Mouse (Mus musculus) forebrain, embryonic 12.5 days (tissue): ENCODE measurements around the gene Rnf43. TPM values are rescaled to one million over a fixed set of nuclear protein-coding genes. Genes with fewer than 3 reads are reported as not detected.

Experiments used
- ATAC-seq: fragments of 200-750 bp; cut with Nextera tagmentation; 2 replicates; pipeline ENCODE4 v1.8.0; 2017; ENCODE audit warnings: moderate TSS enrichment; ENCODE audit not compliant: low FRiP score
- H3K27ac ChIP-seq: fragments of 300-500 bp; sonication (generic); 2 replicates; pipeline ENCODE4 v1.5.1; 2016; ENCODE audit warnings: mild to moderate bottlenecking
- H3K27me3 ChIP-seq: fragments of 300-500 bp; sonication (generic); 2 replicates; pipeline ENCODE4 v1.6.1; 2016; ENCODE audit warnings: mild to moderate bottlenecking
- H3K36me3 ChIP-seq: fragments of 300-500 bp; sonication (generic); replicated peaks from 2 replicates; pipeline ENCODE4 v1.6.1; 2016; ENCODE audit warnings: mild to moderate bottlenecking
- H3K4me1 ChIP-seq: fragments of 300-500 bp; sonication (generic); 2 replicates; pipeline ENCODE4 v1.6.1; 2016
- H3K4me2 ChIP-seq: fragments of 300-500 bp; sonication (generic); 2 replicates; pipeline ENCODE4 v1.6.1; 2016; ENCODE audit warnings: mild to moderate bottlenecking, moderate library complexity
- H3K4me3 ChIP-seq: fragments of 300-500 bp; sonication (generic); replicated peaks from 2 replicates; pipeline ENCODE4 v1.5.1; 2016; ENCODE audit warnings: mild to moderate bottlenecking
- H3K9ac ChIP-seq: fragments of 300-500 bp; sonication (generic); 2 replicates; pipeline ENCODE4 v1.6.1; 2016; ENCODE audit warnings: mild to moderate bottlenecking
- H3K9me3 ChIP-seq: fragments of 300-500 bp; sonication (generic); 2 replicates; pipeline ENCODE4 v1.6.1; 2016
- WGBS: fragments of 180-500 bp; shearing (Covaris S2); methylation state at CpG from one replicate; pipeline ENCODE4 v1.1.7; 2016; 5-methylcytosine and 5-hydroxymethylcytosine counted together
- polyA plus RNA-seq: library from polyadenylated mRNA; unstranded; fragments of >200 nt; fragmentation: Nextera tagmentation; extraction: Ambion mirVana; gene quantifications from 2 replicates; pipeline ENCODE4 v1.2.1, GENCODE M21; 2016

The Rnf43 gene
- polyA plus RNA-seq, 1 experiment from 2014 or later = 1.4 TPM

- Histone ChIP-seq H3K36me3 (no peaks in the 10 kb centered on the region), H3K9me3 (no peaks in the 10 kb centered on the region), H3K27me3 (no peaks in the 10 kb centered on the region), H3K4me2 (no peak overlapping the region), H3K4me3 (no peak overlapping the region), H3K9ac (no peak overlapping the region), H3K4me1 (no peaks in the 10 kb centered on the region), H3K27ac (no peak overlapping the region)
- no peak for ATAC-seq
- 90% methylated on average over 9 of the region's 9 CpGs for WGBS
These were observed 18.3 kb downstream of the Rnf43 start for GRCm38 (mm10) chr11:87680786-87681185.

GRCm38 (mm10) chr11:87682096-87682495 lies 19.6 kb downstream of the Rnf43 start:
- 89% methylated on average over 12 of the region's 12 CpGs for WGBS
- H3K4me2 ChIP-seq = no peak overlapping the region
- no peaks in the 10 kb centered on the region for H3K27me3 ChIP-seq
- H3K27ac ChIP-seq = no peak overlapping the region
- no peaks in the 10 kb centered on the region for H3K9me3 ChIP-seq
- no peaks in the 10 kb centered on the region for H3K4me1 ChIP-seq
- no peak for ATAC-seq
- no peaks in the 10 kb centered on the region for H3K36me3 ChIP-seq
- no peak overlapping the region for H3K9ac ChIP-seq
- no peak overlapping the region for H3K4me3 ChIP-seq

- H3K4me2 ChIP-seq = no peak overlapping the region
- H3K4me1 ChIP-seq = no peaks in the 10 kb centered on the region
- no peaks in the 10 kb centered on the region for H3K9me3 ChIP-seq
- ATAC-seq = no peak
- no peak overlapping the region for H3K9ac ChIP-seq
- H3K27me3 ChIP-seq = no peaks in the 10 kb centered on the region
- H3K36me3 ChIP-seq = no peaks in the 10 kb centered on the region
- no peak overlapping the region for H3K4me3 ChIP-seq
- 49% methylated on average over 13 of the region's 13 CpGs for WGBS
- H3K27ac ChIP-seq = no peak overlapping the region
These were observed 20.5 kb downstream of the Rnf43 start for GRCm38 (mm10) chr11:87682838-87683571.

GRCm38 (mm10) chr11:87686407-87686806 lies 23.9 kb downstream of the Rnf43 start:
- Histone ChIP-seq H3K4me3 (no peak overlapping the region), H3K9me3 (no peaks in the 10 kb centered on the region), H3K4me1 (peaks cover 10% of the 10 kb centered on the region), H3K9ac (no peak overlapping the region), H3K27me3 (no peaks in the 10 kb centered on the region), H3K4me2 (no peak overlapping the region), H3K27ac (no peak overlapping the region), H3K36me3 (no peaks in the 10 kb centered on the region)
- WGBS = 74% methylated on average over 7 of the region's 7 CpGs
- no peak for ATAC-seq

- H3K4me2 ChIP-seq = no peak overlapping the region
- WGBS = 77% methylated on average over 15 of the region's 15 CpGs
- no peak overlapping the region for H3K4me3 ChIP-seq
- no peak for ATAC-seq
- 0 out of 2 replicates have a peak overlapping the region, but pooled peaks have one; percentile 5 for H3K27ac ChIP-seq
- no peaks in the 10 kb centered on the region for H3K27me3 ChIP-seq
- no peaks in the 10 kb centered on the region for H3K9me3 ChIP-seq
- no peaks in the 10 kb centered on the region for H3K36me3 ChIP-seq
- H3K9ac ChIP-seq = no peak overlapping the region
- H3K4me1 ChIP-seq = peaks cover 10% of the 10 kb centered on the region
These were observed 25.0 kb downstream of the Rnf43 start for GRCm38 (mm10) chr11:87687246-87688225.

- H3K4me2 ChIP-seq = no peak overlapping the region
- 93% methylated on average over 11 of the region's 11 CpGs for WGBS
- peaks cover 10% of the 10 kb centered on the region for H3K4me1 ChIP-seq
- peak overlapping the region; percentile 65; the same call in 1 of the 2 replicates for H3K27ac ChIP-seq
- no peak overlapping the region for H3K4me3 ChIP-seq
- H3K36me3 ChIP-seq = no peaks in the 10 kb centered on the region
- H3K9ac ChIP-seq = no peak overlapping the region
- ATAC-seq = no peak
- no peaks in the 10 kb centered on the region for H3K27me3 ChIP-seq
- no peaks in the 10 kb centered on the region for H3K9me3 ChIP-seq
These were observed 26.1 kb downstream of the Rnf43 start for GRCm38 (mm10) chr11:87688478-87689203.

GRCm38 (mm10) chr11:87689402-87689808 lies 26.9 kb downstream of the Rnf43 start:
- H3K36me3 ChIP-seq = no peaks in the 10 kb centered on the region
- 35% methylated on average over 7 of the region's 7 CpGs for WGBS
- H3K27me3 ChIP-seq = no peaks in the 10 kb centered on the region
- peak overlapping the region; percentile 17 for H3K4me2 ChIP-seq
- H3K4me1 ChIP-seq = peaks cover 10% of the 10 kb centered on the region
- H3K9ac ChIP-seq = no peak overlapping the region
- H3K27ac ChIP-seq = peak overlapping the region; percentile 65
- no peak overlapping the region for H3K4me3 ChIP-seq
- H3K9me3 ChIP-seq = no peaks in the 10 kb centered on the region
- no peak for ATAC-seq

GRCm38 (mm10) chr11:87690054-87690740 lies 27.7 kb downstream of the Rnf43 start:
- Histone ChIP-seq H3K4me1 (peaks cover 10% of the 10 kb centered on the region), H3K27ac (peak overlapping the region; percentile 65), H3K9ac (no peak overlapping the region), H3K9me3 (no peaks in the 10 kb centered on the region), H3K4me3 (no peak overlapping the region), H3K36me3 (no peaks in the 10 kb centered on the region), H3K27me3 (no peaks in the 10 kb centered on the region), H3K4me2 (peak overlapping the region; percentile 17; the same call in 1 of the 2 replicates)
- no peak for ATAC-seq
- 81% methylated on average over 16 of the region's 16 CpGs for WGBS

- no peak overlapping the region for H3K4me2 ChIP-seq
- 89% methylated on average over 14 of the region's 14 CpGs for WGBS
- no peaks in the 10 kb centered on the region for H3K9me3 ChIP-seq
- no peak overlapping the region for H3K27ac ChIP-seq
- no peaks in the 10 kb centered on the region for H3K27me3 ChIP-seq
- ATAC-seq = no peak
- H3K36me3 ChIP-seq = no peaks in the 10 kb centered on the region
- no peak overlapping the region for H3K4me3 ChIP-seq
- no peaks in the 10 kb centered on the region for H3K4me1 ChIP-seq
- H3K9ac ChIP-seq = no peak overlapping the region
These were observed 34.7 kb downstream of the Rnf43 start for GRCm38 (mm10) chr11:87697131-87697682.

- Histone ChIP-seq H3K27me3 (no peaks in the 10 kb centered on the region), H3K4me2 (no peak overlapping the region), H3K4me1 (no peaks in the 10 kb centered on the region), H3K4me3 (no peak overlapping the region), H3K9ac (no peak overlapping the region), H3K27ac (no peak overlapping the region), H3K9me3 (no peaks in the 10 kb centered on the region), H3K36me3 (no peaks in the 10 kb centered on the region)
- WGBS = 89% methylated on average over 4 of the region's 4 CpGs
- ATAC-seq = no peak
These were observed 35.6 kb downstream of the Rnf43 start for GRCm38 (mm10) chr11:87698126-87698525.

GRCm38 (mm10) chr11:87701108-87701507 lies 38.6 kb downstream of the Rnf43 start:
- H3K9me3 ChIP-seq = no peaks in the 10 kb centered on the region
- no peak overlapping the region for H3K9ac ChIP-seq
- no peak overlapping the region for H3K27ac ChIP-seq
- no peak overlapping the region for H3K4me3 ChIP-seq
- H3K4me2 ChIP-seq = no peak overlapping the region
- 89% methylated on average over 6 of the region's 6 CpGs for WGBS
- no peaks in the 10 kb centered on the region for H3K36me3 ChIP-seq
- H3K27me3 ChIP-seq = no peaks in the 10 kb centered on the region
- ATAC-seq = no peak
- H3K4me1 ChIP-seq = peaks cover 4% of the 10 kb centered on the region; the same call in 1 of the 2 replicates
